Mouse (Mus musculus): ENCODE data around the gene Dusp10. TPM values are rescaled to one million over a fixed set of nuclear protein-coding genes. Genes with fewer than 3 reads are reported as not detected.

Dusp10 gene
- total RNA-seq, 4 experiments from 2014 or later = 18.7 to 31.0 (median 23.8) TPM

DNA sequence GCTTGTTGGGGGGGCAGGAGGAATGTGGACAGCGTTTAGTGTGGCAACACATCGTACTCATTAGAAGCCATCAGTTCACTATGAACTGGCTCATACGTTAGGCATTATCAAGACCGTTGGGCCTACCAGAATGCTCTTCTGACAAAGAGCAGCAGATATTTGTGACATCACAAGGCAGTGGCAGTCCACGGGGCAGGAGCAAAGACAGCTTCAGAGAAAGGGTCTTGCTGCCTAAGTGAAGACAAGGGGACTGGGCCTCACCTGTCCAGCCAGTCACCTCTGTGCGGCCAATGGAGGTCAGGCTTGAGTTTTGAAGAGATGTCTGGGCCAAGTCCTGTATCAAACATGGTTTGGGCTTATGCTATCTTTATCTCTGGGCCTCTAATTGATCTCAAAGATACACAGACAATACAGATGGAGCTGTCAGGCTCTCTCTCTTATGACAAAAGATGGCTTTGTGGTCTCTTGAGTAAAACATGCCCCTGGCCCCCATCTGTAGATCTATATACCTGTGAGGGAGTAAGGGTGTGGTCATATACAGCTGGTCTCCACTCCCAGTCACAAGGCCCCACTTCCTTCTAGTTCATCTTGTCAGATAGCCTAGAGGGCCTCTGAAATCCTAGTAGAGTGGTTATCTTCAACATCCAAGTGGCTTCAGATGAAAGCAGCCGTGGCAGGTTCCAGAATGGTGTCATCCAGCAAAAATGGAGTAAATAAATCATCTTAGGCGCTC is 17.1 kb downstream of the Dusp10 start:
- DNase-seq (ENCODE audit: low spot score in 2 of 2) = no peak

DNA sequence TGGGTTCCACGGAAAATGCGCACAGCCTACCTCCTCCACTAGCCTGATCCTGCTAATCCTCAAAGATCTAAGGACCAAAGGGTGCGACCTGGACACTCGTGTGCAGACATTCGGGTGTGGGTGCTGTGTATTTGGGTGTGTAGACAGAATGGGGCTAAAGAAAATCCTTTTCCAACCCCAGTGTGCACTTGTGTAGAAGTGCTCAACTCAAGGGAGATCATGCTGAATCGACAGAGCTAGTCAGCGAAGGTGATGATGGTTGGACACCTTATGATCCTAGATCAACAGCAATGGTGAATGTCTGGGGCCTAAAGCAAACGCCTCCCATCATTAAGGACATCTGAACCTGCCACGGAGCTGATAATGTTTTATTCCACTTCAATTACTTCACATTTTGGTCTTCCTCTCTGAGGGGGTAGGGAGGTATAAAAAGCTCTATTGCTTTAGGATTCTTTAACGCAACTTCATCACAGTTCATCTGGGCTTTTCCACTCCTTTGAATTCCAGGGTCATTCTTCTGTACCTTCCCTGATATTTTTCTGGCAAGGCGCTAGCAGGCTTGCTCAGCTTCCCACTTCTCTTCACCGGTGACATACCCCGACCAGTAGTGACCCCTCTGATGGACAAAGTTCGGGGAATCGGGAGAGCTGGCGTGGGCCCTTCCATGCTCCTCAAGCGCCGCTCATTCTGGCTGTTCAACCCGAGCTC is 19.7 kb downstream of the Dusp10 start:
- DNase-seq (ENCODE audit: low spot score in 2 of 2) = no peak

DNA sequence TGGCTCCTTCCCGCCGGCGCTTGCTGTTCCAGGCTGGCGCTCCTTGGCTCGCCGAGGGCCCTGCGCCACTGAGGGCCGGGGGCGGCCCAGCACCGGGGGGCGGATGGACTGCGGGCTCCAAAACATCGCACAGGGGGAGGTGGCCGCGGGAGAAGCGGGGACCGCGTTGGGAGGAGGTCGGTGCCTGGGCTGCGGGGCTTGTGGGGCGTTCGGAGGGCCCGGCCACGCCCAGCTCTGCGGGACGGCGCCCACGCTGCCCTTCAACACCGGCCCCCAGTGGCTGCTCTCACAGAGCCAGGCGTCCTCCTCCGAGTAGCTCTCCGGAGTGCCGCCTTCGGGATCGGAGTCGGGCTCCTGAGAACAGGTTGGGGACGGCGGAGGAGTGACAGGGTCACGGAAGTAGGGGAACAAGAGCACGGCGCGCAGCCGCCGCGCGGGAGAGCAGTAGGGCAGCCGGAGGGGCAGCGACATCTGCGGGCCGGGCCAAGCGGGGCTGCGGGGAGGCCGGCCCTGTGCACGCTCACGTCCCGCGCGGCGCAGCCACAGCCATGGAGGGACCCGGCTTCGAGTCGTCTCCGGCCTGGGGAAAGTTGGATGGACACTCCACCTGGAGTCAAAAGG is 20.4 kb downstream of the Dusp10 start:
- peak; percentile 60 to 71 for DNase-seq (ENCODE audit: low spot score in 2 of 2)

DNA sequence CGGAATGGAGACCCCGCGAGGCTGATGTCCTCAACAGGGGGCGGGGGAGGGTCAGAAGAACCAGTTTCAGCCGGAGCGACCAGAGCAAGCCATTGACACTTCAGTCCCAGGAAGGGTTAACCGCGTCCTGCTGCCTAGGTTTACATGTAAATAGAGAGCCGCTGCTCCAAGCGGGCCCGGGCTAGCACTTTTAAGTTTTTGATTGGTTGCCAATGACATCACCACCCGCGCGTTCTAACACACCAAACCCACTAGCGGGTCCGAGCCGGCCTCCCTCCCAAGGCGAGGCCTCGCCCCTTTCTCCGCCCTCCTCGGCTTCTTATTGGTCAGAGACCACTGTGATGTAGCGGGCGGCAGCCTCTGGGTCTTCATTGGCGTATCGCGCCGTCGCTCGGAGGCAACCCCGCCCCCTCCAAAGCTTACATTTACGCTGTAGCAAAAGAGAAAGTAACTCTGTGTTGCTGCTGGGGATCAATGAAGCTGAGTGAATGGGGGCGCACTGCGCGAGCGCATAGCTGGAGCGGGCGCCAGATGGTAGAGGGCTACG is 21.0 kb downstream of the Dusp10 start, which contains the start of gene 1700056E22Rik:
Gene 1700056E22Rik (minus strand): TSS at position 291 of the 547 bp plus-strand sequence.
- peak; percentile 97 for DNase-seq (ENCODE audit: low spot score in 2 of 2)

DNA sequence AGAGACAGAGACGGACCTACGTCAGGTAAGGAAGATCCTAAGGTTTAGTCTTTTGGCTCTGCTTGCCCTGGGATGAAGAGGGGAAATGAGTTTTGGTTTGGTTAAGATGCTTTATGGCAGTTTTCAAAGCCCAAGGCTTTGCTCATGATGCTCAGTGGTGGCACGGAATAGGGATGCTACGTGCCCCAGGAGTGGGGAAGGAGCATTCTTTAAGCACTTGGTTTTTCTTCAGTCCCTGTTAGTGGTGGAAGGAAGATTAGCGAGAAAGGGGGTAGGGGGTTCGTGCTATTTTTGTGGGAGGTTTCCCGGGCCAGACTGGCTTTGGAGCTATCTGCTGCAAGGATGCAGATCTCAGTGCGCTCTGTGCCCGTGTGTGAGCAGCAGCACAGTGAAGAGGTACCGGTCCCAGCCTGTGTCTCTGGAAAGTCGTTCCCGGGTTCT is 21.7 kb downstream of the Dusp10 start:
- DNase-seq (ENCODE audit: low spot score in 2 of 2) = no peak

DNA sequence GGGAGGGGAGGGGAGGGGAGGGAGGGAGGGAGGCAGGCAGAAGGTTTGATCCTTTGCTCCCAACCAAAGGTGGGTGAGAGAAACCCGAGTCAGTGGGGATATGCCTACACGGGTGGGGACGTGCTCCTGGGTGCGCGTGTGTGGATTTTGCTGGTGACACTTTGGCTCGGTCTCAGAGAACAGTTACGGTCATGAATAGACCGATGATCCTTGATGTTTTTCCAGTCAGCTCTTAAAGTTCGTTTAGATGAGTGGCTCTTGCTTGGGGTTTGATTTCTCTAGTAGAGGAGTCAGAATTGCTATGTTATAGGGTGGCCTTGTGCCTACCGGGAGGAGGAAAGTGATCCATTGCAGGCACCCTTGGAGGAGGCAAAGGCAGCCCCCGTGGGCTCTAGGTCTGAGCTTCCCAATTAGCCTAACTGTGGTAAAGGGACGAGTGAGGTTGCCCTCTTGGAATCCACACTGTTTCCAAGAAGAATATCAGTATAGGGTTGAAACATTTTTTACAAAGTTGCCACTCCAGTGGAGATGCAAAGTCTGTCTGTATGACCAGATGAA is 22.3 kb downstream of the Dusp10 start:
- DNase-seq (ENCODE audit: low spot score in 2 of 2) = no peak

DNA sequence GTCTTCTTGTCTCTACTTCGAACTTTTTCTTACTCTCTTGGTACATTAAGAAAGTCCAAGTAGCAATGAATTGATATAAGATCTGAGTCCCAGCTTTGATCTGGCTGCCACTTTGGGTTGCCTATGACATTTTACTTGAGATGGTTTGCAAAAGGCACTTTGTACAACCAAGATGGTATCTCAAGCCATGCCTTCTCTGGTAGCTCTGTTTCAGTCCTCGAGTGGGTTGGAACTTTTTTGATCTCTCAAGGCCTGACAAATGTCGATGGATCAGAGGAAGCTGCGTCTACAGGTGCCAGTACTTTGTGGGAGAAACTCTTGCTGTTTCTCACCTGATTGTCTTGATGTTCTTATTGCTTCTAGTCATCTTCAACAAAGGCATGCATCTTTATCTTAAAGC is 24.7 kb downstream of the Dusp10 start:
- DNase-seq (ENCODE audit: low spot score in 2 of 2) = no peak

DNA sequence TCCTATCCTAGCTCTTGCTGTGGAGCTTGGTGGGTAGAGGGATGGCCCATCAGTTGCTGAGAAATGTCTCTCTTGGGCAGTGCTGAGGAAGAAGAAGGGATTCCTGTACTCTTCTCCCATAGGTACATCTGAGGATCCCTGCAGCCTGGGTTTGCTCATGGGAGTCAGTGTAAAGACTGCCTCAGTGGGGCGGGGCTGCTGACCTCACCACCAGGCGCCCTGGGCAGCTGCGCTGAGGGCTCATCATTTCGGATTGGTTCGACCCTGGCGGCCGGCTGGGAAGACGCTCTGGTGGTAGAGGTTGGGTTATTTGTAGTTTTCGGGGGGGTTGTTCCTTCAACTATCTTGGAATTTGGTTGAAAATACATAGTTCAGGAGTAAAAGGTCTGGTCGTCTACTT is 26.2 kb downstream of the Dusp10 start:
- DNase-seq (ENCODE audit: low spot score in 2 of 2) = peak; percentile 29 to 52

DNA sequence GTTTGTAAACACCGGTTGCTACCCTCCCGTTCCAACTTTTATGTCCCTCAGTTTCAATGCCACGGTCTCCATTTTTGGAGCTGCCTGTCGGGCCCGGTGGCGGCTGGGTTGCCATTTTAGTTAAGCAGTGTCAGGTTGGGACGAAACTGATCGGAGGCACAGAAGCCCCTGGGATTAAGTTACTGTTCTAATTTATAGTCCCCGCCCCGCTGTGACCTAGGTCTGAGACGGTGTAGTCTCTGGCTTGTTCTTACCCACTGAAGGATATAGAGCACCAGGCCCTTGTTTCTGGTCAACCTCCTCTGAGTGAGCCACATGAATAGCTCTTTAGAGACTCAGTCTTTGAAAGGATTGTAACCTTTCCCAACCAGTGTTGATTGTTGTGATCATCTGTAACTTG is 27.1 kb downstream of the Dusp10 start:
- DNase-seq (ENCODE audit: low spot score in 2 of 2) = peak; percentile 72 to 79

DNA sequence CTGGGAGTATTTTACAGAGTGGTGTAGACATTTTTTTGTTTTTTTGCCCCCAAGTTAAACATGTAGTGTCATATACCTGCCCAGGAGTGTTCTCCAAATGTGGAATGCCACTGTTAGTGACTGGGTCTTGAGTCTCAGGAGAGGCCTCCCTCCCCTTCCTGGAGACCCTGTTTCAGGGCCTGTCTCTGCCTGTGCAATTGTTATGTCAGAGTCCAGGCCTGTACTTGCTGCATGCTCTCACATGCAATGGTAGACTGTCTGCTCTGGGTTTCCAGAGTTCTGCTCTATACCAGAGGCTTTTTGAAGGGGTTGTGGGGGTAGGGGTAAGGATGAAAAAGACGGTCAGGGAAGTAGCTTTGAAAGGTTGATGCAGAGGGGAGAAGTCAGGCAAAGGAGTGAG is 27.8 kb downstream of the Dusp10 start:
- DNase-seq (ENCODE audit: low spot score in 2 of 2) = no peak

DNA sequence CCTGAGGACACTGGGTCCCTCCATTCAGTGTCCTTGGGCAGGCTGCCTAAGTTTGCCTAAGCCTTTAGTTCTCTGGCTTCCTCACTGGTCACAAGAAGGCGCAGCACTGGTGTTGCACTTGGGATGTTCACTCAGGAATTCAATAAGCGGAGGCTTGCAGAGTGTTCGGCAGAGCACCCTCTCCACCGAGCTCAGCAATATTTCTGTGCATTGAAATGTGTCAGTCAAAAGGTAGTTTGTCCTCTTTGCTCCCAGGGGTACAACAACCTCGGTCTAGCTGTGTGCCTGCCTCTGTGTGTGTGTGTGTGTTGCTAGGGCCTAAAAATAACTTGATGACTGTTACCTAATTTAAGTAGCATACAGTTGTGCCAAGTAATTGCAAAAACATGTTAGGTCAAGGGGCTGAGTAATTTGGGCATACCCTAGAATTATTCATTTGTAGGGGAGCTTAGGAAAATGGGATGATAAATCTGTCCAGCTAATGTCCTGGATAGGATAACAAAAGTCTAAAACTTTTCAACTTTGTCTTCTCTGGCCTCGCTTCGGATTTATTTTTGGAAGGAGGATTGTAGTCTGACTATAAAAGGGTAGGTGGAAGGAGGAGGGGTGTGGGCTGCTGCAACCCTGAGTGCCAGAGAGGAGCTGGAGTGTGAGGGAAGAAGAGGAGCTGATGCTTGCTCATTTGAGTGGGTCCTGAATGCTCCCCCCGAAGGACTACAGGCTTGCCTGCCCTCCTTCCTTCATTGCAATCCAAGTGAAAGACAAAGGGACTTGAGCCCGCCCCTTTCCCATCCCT is 28.9 kb downstream of the Dusp10 start:
- peak; percentile 62 to 72 for DNase-seq (ENCODE audit: low spot score in 2 of 2)

DNA sequence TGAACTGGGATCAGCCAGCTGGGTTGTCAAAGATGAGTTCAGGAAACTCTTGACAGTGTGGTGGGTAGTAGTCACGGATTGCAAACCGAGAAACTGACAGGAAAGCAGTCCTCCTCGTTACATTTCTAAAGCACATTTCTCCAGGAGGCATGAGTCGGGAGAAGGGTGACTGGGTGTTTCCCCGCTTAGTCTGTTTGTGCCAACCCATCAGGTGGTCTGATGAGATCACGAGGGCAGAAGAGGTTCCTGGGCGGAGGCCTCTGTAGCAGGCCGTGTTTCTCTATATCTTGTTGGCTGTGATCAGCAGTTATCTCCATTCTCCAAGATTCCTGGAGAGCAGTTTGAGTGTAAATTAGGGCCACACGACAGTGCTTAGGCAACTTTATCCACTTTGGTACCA is 29.6 kb downstream of the Dusp10 start:
- no peak for DNase-seq (ENCODE audit: low spot score in 2 of 2)

DNA sequence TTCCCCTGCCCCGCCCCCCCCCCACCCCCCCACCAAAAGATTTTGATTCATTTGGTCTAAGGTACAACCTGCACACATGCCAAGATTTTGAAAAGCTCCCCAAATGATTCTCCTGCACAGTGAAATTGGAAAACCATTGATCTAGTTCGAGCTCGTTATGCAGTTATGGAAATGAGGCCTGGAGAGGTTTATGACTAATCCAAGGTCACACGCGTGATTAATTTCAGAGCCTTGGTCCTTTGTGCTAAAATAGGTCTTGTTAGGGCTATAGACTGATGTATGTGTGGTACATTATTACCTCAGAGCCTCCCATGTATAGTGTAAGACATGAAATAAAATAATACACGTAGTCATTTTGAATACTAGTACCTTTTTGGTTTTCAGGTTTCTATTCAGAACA is 30.3 kb downstream of the Dusp10 start:
- DNase-seq (ENCODE audit: low spot score in 2 of 2) = no peak

DNA sequence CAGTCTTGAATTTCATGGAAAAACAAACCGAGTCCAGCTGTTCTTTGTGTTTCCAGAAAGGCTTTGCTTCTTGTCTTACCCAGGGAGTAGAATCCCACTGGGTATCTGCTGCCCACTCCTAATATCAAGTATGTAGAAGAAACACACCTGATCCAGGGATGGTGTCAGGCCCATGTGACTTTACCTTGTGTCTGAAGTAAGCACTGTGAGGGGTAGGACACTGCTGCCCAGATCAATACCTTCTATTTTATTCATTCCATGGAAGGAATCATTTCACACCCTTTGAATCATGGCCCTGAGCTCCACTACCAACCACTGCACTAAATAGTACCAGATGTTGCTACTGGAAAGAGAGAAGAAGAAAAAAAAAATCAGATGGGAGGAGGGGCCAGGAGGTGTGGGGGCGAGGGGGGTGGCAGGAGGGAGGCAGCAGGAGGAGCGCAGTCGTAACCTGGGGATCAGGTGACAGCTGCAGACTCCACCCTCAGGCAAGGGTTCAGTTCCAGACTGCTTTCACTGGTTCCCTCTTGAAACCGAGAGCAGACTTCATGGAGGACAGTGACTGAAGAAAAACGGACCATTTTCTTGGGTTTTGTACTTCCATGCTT is 33.1 kb downstream of the Dusp10 start:
- no peak for DNase-seq (ENCODE audit: low spot score in 2 of 2)

DNA sequence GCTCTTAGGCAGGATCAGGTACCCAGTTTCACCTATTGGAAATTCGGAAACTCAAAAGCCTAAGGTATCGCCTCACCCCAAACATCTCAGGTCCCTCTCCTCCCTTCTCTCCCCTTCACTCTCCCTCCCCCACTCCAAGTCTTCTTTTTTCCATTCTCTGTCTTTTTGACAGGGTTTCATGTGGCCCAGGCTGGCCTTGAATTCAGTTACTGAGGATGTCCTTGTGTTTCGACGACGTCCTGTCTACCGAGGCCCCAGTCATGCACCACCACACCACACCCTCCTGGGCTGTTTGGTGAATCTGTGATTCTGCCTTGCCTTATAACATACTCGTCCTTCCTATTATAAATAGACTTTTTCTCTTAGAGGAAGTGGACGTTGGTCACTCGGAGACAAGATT is 34.7 kb downstream of the Dusp10 start:
- no peak for DNase-seq (ENCODE audit: low spot score in 2 of 2)

DNA sequence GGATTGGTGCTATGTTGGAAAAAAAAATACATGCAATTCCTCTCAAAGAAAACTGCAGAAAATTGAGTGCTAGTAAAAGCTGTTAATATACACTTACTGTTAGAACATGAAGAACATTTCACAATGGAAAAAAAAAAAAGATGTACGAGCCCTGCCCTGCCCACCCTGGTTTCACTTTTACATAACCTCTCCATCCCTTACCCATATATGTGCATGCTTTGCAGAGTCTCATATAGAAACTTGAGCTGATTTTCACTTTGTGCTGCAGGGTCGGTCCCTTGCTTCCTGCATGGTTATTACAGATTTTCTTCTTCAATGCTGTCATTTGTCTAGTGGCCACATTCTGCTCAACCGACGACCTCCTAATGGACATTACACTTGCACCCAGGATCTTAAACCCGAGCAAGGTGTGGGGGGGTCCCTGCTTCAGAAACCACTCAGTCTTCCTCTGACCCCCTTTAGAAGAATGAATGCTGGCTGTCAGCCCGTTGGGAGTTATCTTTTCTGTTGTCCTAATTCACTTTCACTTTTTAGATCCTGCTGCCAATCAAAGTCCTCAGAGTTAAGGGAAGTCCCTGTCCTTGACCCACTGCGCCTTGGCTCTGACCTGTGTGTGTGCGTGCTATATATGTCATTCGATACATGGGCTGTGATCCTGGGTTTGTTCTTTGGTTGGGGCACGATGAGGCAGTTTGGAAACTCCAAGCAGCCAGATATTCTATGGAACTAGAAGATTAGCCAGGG is 35.7 kb downstream of the Dusp10 start:
- no peak for DNase-seq (ENCODE audit: low spot score in 2 of 2)

DNA sequence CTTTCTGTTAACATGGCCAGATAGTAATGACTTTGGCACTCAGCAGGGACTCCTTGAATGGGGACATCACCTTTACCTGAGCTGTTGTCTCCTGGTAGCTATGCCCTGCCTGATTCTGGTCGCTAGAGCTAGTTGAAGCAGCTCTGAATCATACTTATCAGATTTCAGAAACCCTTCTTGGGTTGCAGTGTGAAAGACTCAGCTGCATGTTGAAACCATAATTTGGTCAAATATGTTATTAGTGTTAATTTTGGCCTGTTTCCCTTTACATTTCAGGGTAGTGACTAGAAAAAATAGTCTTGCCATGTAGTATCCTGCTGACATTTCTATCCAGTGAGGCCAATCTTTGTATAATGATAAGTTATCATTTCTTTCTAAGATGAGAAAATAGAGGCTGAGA is 38.2 kb downstream of the Dusp10 start:
- DNase-seq (ENCODE audit: low spot score in 2 of 2) = no peak

DNA sequence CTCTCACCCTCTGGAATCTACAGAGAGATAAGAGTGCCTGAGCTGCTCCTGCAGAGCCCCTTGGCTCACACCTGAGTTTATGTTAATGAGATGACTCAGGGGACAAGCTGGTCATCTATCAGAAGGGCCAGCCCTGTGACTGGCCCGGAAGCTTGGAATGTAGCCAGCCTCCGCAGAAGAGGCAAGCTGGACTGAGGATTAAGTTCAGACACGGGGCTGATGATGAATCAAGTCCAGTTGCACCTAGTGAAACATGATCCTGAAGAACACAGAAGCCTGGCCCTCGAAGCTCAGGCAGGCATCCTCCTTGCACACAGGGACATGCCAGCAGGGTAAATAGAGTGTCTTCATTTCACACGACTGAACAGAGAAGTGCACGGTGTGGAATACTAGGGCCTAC is 38.7 kb downstream of the Dusp10 start:
- peak; percentile 69 to 84 for DNase-seq (ENCODE audit: low spot score in 2 of 2)

DNA sequence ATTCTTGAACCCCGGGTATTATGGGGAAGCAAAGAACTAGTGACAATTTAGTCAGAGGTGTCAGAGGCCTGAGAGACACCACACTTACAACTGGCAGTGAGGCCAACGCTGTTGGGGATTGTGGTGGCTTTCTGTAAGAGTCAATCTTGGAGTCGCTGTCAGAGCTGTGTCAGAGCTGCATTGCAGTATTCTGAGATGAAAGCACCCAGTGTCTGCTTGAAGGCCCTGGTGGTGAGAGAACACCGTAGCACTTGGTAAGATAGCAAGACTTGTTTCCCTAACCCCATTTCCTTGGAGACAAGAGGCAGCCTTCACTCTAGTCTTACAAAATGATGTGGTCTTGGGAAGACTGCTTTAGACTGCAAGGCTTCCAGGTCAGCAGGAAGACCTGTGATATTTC is 39.2 kb downstream of the Dusp10 start:
- DNase-seq (ENCODE audit: low spot score in 2 of 2) = no peak

DNA sequence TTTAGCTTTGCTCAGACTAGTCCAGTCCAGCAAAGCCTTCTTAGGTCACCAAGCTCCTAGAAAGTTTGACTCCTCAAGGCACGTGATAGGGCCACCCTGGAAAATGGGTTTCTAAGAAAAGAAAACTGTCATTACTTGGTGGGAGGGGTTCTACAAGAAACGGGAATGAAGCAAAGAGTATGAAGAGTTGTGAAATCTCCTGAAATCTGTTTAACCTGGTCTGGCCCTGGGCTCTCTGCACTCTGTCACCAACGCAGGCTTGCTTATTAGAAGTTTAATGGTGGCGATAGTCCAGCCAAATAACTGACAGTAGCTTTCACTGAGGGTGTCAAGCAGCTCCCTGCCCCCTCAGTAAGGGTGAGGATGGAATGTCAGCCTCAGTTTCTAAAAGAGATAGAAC is 40.0 kb downstream of the Dusp10 start:
- no peak for DNase-seq (ENCODE audit: low spot score in 2 of 2)

Data from gastrocnemius, adult 8-10 months (tissue).